Mouse (Mus musculus) MEL-GATA-1-ER (cell line): ENCODE data around the gene Gak.

Source experiments
- DNase-seq: peaks from one replicate; pipeline ENCODE4 v3.0.0-alpha.2; 2012; ENCODE audit warnings: low read depth; ENCODE audit errors: extremely low read depth

Gak gene

DNA sequence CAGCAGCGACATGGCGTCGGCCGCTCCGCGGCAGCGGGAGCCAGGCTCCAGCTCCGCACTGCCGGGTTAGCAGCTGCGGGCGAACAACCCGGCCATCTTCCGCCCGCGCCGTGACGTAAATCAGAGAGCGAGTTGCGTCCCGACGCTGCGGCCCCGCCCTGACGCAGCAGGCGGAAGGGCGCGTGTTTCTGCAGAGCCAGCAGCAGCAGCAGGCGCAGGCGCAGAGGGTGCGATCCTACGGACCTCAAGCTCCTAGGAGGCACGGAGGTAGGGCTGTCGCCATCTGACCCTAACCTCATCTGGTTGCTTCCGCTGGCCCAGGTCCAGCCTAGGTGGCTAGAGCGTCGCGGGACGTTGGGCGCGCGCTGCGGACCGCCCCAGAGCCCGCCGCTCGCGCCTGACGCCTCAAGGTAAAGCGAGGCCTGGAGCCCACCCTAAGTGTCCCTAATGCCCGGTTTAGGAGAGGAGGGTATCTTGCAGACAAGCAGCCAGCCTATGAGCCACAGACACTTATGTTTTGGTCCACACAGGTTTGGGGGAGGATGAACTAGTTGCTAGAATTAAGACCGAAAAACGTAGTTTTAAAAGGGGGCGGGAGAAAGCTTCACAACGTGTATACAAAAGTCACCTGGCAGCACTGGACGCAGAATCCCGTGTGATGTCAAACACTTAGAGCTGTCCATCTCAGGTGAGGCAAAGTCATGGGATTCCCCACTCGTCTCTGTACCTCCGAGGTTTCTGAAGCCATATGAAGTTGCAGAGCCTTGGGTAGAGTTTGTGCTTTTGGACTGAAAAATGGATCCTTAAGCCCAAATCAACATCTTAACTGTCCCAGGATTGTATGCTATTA, at the start of gene Gak, which contains the start of gene Tmem175:
Gak (minus strand) TSS at position 122 of the 850 bp plus-strand sequence.
Tmem175 (plus strand) TSS at position 137 of the 850 bp plus-strand sequence.
- DNase-seq, result peak; percentile 87

DNA sequence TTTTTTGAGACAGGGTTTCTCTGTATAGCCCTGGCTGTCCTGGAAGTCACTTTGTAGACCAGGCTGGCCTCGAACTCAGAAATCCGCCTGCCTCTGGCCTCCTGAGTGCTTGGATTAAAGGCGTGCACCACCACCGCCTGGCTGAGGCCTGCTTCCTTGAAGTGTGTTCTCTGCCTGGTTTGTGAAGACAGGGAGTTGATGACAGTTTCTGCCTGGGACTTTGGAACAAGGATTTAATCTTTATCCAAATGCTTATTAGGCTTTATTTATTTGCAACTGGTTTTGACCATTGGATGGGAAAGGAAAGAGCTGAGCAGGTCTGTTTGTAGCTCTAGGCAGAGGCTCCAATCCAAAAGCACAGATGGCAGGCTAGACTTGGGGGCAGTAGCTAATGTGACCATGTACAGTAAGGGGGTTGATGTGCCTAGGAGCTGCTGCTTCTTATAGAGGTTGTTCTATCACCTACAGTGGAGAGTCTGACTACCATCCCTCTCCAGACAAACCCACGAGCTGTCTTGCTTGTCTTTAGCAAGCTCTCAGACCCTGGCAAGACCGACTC, 48.8 kb upstream of the Gak start:
- no peak for DNase-seq

DNA sequence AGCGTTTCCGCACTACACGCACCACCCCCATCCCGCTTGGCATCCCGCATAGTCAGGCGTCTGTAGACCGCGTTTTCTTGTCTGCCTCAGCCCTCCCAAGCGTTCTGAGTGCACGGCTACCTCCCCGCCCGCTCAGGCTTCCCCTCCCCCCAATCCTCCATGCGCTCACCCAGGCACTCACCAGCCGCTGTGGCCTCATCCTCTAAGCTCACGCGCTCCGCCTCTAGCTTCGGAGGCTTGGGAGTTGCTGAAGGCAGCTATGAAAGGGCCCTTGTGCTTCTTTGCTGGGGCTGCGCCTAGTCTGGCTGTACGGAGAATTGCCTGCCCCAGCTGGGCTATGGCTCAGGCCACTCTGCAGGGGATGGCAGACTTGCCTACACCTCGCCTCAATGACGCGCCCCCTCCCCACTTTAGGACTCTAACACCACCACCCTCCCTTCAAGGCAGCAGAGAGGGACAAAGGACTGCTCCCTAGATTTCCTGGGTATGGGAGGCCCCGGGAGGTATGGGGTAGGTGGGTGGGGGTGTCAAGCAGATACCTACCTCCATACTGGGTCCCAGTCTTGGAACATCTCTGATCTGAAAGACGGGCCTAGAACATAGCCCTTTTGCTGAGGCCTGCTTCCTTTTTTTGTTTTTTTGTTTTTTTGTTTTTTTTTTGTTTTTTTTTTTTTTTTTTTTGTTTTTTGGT, 48.2 kb upstream of the Gak start:
- DNase-seq, result no peak

DNA sequence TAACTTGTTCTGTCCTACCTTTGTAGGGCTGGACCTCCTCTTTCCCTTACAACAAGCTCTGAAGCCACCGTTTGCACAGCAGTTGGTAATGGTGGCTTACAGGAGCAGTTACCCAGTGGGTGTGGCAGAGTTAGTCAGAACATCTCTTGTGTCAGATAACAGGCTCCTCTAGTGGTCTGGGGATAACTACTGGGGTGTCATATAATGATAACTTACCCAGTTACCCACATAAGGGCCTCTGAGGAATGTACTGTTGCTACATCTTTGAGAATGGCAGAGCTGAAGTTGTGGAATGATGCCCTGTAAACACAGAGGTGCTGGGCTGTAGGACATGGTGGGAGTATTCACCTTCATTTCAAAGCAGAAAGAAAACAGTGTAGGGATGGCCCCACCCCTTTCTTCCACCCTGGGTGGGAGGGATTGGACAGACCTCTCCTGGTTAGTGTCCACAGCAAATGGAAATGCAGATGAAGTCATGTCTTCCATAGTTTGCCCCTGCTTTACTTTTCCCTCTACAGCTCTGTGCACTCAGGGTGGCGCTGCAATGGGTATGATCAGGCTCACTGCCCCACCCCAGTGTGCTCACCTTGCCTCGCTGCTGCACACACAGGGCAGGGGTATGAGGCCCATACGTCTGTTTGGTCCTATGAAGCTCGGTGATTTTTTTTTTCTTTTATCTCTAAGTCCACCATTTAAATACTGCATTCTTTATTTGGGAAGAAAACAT, 47.4 kb upstream of the Gak start:
- peak; percentile 77 for DNase-seq

DNA sequence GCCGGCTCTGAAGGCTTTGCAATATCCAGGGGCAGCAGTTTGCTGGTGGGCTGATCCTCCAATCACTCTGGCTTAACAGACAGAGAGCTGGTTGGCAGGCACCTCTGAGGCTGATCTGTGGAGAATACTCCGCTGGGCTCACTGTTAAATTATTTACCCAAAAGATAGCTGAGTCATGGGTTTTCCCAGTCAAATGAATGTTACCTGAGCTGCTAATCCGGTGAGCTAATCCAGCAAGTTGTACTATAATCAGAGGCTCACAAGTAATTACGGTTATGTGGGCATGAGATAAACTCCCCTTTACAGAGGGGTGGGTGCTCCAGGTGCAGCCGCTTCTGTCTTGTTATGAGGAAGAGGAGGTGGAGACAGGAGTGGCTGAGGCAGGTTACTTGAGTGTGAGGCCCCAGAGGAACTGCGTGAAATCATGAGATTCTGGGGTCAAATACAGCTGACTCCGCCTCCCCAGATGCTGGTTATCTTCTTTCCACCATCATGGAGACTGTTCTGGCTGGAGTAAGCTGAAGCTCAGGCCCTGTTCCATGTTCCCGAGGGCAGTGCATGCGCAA, 45.8 kb upstream of the Gak start, which contains the start of gene Slc26a1:
Slc26a1 (minus strand) TSS at position 319 of the 566 bp plus-strand sequence.
- DNase-seq, result no peak

DNA sequence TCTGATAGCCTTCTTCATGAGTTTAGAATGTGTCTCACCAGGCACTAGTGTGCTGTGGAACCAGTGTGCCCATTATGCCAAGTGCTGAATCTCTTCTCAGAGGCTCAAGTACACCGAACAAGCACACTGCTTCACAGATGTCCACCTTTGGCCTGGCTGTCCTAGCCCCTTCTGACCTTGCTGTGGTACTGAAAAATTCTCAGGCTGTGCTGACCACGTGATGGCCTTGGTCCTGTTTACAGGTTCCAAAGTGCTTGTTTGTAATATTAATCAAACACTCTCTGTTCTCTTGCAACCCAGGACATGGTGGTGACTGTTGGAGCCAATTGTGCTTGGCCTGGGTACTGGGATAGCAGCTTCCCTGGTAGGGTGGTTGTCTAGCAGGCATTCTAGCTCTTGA, 45.1 kb upstream of the Gak start:
- no peak for DNase-seq

DNA sequence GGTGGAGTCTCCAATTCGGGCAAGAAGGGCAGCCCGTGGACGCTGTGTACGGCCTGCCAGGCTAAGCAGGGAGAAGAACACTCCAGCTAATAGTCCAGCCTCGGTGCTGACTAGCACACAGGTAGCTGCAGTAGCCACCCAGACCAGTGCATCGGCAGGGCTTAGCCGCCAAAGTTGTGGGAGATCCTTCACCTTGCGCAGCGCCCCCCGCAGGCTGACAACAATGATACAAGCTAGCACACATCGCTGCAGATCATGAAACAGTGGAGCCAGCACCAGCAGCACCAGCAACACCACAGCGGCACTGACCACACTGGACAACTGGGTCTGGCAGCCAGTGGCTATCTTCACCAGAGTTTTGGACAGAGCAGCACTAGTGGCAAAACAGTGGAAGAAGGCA, 42.2 kb upstream of the Gak start:
- no peak for DNase-seq

DNA sequence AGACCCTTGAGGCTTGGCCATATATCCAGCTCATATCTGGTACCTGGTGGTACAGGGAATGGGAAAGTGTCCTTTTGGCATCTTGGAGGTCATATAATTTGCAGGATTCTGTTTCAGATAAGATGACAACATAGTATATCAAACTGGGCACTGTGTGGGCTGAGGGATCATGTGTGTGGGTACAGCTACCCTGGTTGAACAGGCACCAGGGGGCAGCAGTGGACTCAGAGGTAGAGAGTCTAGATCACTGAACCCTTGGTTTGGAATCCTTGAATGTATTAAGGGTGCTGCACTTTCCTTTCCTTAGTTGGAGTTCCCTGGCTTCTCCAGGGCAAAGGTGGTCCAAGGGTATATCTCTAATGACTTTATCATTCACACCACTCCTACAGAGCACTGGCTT, 41.2 kb upstream of the Gak start:
- DNase-seq, result no peak

DNA sequence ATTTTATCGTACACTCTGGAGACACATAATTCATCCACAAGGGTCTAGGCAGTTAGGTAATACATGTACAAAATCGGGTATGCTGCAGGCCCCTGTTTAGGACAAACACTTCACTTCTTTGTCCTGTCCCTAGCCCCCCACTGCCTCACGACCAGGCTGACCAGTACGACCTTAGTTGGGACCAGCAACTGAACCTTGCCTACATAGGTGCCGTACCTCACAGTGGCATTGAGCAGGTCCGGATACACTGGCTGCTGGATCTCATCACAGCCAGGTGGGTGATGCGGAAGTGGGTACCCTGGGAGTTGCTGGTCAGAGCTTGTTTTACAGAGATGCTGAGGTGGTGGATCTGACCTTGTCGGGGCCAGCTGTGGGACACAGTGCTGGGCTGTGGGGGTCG, 40.4 kb upstream of the Gak start:
- DNase-seq, result no peak

DNA sequence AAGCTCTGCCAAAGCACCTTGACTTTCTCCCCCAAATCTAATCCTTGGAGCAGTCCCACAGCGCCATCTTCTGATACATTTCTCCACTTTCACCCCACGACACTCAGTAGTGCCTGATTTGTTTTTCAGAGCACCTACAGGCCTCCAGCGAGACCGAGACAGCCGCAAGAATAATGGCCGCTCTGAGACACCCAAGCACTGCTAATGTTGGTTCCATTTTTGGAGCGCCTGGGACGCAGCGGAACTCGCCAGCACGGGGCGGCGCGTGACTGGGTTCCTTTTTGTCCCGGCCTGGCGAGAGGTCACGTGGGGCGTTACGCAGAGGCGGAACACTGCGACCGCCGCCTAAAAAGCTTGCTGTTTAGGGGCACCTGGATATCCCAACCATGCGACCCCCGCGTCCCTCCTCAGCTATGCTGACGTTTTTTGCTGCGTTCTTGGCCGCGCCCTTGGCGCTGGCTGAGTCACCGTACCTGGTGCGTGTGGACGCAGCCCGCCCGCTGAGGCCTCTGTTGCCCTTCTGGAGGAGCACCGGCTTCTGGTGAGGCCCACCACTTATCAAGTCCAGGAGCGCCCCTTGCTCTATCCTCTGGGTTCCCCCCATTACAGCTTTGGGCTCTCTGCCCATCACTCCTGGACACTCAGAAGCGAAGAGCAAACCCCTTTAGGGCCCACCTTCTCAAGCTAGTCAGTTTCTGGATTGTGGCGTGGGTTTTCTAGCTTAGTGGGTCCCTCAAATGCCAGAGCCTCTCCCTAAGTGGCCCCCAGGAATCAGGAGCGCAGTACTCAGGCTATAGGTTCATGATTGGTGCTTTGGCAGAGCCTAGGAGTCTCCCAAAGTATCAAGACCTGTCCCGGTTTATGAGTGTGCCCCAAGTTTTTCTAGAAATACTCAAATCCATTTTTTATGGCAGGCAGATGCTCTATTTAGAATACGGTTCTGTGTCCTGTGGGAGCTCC, 39.7 kb upstream of the Gak start, which contains the start of gene Dgkq:
Dgkq (minus strand) TSS at position 696 of the 960 bp plus-strand sequence.
- DNase-seq, result peak; percentile 62

DNA sequence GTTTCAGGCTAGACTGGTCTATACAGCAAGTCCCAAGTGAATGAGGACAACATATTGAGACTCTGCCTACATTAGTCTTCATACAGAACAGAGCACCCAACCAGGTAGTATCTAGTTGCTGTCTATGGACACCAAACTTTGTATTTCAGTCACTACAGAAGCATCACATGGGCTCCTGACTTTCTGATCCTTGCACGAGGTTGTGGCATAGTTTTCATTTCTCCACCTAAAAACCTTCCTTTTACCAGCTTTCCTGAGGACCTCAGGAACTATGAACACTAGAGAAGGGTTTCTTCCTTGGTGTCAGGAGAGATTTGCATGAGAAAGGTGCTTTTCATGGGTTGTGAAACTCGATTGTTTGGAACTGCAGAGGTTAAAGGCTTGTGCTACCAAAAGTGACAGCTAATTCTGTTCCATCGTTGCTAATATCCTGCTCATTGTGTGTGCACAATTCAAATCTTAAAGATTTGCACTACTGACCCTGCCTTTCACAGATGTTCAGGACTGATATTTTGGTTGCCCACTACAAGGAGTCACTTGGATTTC, 38.9 kb upstream of the Gak start:
- no peak for DNase-seq

DNA sequence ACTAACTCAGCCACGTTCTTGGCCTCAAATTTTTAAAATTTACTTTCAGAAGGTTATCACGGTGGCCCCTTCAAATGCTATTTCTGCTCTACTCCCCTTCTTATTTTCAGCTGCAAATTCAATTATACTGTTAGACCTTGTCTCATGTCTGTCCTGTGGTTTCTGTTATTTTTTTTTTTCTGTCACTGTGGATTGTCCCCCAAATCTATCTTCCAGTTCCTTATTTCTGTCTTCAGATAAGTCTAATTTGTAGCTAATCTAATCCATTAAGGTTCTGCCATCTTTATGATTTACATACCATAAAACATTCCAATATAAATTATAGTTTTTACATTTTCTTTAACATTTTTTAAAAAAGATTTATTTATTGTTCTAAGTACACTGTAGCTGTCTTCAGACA, 37.8 kb upstream of the Gak start:
- DNase-seq, result no peak

DNA sequence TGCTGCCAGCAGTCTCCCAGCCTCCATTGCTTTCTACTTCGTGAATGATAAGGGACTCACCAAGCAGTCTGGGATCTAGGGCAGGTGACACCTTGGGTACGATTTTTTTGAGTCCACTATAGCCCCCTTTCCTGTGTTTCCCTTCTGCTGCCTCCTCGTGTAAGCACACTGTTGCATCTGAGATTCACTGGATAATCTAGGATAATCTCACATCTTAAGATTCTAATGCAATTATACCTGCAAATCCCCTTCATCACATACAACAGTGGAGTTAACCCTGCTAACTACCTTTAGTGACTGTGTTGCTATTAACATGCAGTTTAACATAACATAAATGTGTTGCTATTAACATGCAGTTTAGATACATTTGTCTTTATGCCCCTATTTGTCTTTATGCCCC, 35.5 kb upstream of the Gak start:
- DNase-seq, result no peak

DNA sequence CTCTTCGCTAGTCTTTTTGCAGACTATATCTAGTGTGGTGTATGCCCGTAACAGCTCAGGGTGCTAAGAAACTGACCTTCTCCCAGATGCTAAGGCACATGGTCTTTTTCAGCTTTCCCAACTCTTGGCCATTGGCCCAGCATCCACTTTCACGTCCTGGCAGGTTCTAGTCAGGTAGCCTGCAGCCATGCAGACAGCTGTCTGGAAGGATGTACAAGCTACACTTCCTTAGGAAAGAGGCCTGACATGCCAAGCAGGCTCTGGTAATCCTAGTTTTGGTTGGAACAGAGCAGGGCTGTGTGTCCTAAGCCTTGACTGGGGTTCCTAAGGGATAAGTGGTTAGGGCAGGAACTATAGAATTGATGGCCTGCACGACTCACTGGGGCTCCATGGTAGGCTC, 33.2 kb upstream of the Gak start:
- DNase-seq, result no peak

DNA sequence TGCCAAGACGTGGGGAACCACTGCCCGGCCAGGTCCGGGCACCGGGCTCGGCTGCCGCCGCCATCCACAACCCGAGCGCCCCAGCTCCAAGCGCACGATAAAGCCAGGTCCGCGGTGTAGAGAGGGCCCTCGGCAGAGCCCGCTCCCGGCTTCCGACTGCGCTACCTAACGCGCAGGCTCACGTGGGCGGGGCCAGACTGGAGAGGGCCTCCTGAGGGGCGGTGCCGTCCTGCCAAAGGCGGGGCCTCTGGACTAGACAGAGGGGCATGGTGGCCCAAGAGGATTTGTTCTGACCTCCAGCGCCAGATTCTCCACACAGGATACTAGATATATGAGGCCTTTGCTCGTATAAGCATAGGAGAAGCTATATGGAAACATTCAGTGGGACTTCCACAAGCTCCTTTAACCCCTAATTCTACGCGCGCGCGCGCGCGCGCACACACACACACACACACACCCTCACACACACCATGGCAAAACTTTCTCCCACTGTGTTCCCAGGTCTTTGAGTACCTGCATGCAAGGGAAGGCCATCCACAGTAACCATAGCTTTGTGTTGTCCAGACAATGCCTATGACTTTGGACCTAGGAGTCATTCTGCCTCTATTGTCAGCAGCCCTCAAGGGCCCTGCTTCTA, 31.2 kb upstream of the Gak start:
- DNase-seq, result peak; percentile 62

DNA sequence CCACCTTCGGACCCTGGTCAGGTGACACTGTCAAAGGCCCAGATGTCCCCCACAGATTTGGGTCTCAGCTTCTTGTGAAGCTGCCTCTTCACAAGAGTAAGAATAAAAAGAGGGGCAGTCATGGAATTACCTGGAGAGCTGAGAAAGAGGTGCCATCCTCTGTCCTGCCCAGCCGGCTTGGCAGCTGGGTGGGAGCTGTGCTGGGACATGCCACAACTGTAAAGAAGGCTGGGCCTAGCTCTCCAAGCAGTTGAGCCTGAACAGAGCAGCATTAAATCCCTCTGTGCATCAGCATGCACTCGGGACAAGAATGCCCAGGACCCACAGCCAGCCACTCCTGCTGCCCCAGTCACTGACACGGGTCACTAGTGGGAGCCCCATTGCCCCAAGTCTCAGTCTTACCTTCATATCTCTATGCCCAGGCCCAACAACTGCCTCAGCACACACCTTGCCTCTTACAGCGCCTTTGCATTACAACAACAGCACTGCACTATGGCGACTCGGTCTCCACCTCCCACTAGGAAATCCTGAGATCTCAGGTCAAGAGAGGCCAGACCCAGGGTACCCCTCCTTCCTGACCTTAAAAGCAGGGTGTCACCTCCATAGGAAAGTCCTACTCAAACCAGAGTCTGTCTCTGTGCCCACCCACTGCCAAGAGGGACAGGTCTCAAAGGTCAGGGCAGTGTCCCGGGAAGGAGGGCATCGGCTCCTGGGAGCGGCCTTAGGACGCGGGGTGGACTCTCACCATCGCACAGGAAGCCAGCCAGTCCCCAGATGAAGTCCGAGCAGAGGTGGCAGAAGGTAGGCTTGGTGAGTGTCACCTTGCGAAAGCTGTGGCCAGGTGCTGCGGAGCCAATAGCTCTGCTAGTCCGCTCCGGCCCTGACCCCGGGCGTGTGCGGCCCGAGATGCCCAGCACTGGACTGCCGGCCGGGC, 30.4 kb upstream of the Gak start, which contains the start of gene Idua:
Idua (plus strand) TSS at position 634 of the 934 bp plus-strand sequence.
- no peak for DNase-seq

DNA sequence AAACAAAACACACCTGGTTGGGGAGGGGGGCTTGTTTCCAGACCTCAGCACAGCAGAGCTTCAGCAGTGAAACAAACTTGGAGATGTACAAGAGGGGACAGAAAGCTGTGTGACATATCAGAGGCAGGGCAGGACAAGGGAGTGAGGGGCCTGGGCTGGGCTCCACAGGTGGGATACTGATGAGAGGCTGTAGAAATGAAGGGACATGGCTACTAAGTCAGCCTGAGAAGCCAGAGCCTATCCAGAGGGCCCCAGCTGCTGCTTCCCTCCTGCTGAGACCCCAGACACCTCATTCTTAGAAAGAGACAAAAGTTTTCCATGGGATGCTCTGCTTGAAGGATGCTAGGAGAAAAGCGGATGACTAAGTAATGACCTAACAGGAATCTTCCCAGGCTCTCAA, 29.1 kb upstream of the Gak start:
- DNase-seq, result no peak

DNA sequence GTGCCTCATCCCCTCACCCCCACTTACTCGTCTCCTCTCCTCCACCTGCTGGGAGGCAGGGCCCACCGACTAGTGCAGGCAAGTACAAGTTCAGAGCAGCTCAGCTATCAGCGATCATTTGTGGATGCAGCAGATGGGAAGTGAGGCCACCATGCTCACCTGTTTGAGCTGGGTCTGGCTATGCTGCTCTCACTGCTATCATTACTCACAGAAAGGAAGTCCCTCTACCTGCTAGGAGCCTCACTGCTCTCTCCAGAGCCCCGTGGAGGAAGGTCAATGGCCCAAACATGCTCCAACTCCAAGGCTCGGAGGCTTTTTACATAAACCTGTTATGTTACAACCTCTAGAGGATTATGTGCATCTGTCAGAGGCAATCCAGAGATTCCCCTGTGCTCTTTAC, 27.9 kb upstream of the Gak start:
- DNase-seq, result no peak
